Mouse (Mus musculus): ENCODE measurements at regions not wholly inside any gene's neighbourhood (a gene's known extent, or its start where the extent isn't known, plus 50 kb on each side); places are given as distances from the start of the nearest gene placed in this dataset.

DNA sequence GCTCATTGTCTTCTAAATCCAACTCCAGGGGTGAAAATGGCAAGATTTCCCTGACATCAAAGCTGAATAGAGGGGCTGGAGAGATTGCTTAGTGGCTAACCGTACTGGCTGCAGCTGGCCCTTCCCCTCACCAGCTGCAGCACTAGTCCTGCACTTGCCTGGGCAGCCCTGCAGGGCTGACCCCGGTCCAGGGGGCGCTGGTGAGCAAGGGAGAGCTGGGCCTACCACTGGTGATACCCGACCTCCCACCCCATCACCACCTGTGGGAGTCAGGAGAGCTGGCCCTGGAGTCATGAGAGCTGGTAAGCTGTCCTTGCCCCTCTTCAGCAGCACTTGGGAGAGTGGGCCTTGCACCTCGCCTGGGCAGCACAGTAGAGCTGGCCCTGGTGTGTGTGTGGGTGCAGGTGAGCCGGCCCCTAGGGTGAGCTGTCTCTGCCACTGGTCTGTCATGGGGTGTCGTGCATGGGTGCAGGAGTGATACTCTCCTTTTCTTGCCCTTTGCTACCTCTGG, 1141.0 kb upstream of the Gulo start:
- WGBS = 48% methylated on average over 7 of the region's 7 CpGs
- Histone ChIP-seq H3K36me3 (no peaks in the 10 kb centered on the region), H3K4me1 (peaks cover 10% of the 10 kb centered on the region), H3K9ac (replicated peaks) (no peak overlapping the region), H3K27ac (replicated peaks) (no peak overlapping the region), H3K4me3 (no peak overlapping the region), H3K9me3 (no peaks in the 10 kb centered on the region), H3K27me3 (no peaks in the 10 kb centered on the region), H3K4me2 (replicated peaks) (no peak overlapping the region)
- no peak for ATAC-seq (replicated peaks)

DNA sequence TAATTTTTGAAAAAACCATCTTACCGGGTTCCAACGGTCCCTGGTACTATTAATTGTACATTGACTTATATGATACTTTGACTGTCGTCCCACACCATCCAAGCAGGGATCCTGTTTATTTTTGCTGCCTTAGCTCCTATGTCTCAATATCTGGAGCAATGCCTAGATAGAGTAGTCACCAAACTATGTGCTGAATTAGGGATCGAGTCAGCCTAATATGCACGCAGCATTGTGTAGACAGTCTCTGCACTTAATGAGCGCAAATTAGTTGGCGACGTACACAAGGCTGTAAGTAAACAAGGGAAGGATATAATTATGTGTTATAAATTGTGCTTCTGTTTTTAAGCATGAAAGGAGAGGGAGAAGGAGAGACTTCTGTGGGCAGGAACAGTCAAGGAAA, 1140.1 kb upstream of the Gulo start:
- Histone ChIP-seq H3K4me2 (replicated peaks) (no peak overlapping the region), H3K27ac (replicated peaks) (no peak overlapping the region), H3K9me3 (no peaks in the 10 kb centered on the region), H3K36me3 (no peaks in the 10 kb centered on the region), H3K9ac (replicated peaks) (no peak overlapping the region), H3K4me3 (no peak overlapping the region), H3K27me3 (no peaks in the 10 kb centered on the region), H3K4me1 (peaks cover 19% of the 10 kb centered on the region)
- no peak for ATAC-seq (replicated peaks)
- 39% methylated on average over 8 of the region's 8 CpGs for WGBS

DNA sequence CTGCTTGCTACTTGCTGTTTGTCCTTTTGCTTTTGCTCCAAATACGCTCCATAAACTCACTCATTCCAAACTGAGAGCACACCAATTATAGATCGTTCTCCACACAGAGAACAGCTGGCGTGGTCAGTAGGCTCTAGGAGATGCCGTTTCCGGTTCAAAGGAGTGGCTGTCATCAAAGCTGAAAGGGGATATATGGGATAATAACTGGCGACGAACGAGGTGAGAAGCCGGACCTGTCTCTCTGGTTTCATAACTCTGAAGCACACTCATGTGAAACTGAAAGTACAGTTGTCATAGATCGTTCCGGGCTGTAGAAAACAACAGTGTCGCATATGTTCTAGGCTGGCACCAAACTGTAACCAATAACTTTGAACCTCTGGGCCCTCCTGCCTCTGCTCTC, 1137.6 kb upstream of the Gulo start:
- H3K36me3 ChIP-seq = no peaks in the 10 kb centered on the region
- no peaks in the 10 kb centered on the region for H3K27me3 ChIP-seq
- peaks cover 44% of the 10 kb centered on the region for H3K4me1 ChIP-seq
- H3K9me3 ChIP-seq = no peaks in the 10 kb centered on the region
- no peak overlapping the region for H3K4me2 ChIP-seq (replicated peaks)
- ATAC-seq (replicated peaks) = no peak
- no peak overlapping the region for H3K9ac ChIP-seq (replicated peaks)
- 91% methylated on average over 12 of the region's 12 CpGs for WGBS
- H3K27ac ChIP-seq (replicated peaks) = no peak overlapping the region
- no peak overlapping the region for H3K4me3 ChIP-seq

DNA sequence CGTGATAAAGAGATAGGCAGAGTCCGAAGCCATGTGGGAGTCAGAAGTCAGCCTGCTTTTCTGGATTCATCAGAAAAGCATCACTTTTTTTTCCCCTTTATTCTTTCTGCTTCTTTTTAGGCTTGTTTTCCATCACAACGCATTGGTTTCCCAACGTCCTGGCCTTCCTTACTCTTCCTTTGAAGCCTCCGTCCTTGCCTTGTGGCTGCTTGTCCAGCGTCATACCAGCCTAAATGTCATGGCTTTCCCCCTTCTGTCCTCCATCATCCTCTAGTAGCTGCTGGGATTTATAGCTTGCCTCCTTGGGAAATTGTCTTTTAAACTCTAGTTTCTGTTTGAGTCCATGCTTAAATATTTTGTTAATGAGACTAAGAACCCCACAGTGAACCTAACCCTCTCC, 1136.0 kb upstream of the Gulo start:
- H3K9me3 ChIP-seq = no peaks in the 10 kb centered on the region
- no peak overlapping the region for H3K4me3 ChIP-seq
- H3K4me2 ChIP-seq (replicated peaks) = no peak overlapping the region
- no peak overlapping the region for H3K9ac ChIP-seq (replicated peaks)
- H3K36me3 ChIP-seq = no peaks in the 10 kb centered on the region
- H3K4me1 ChIP-seq = peaks cover 52% of the 10 kb centered on the region
- ATAC-seq (replicated peaks) = no peak
- WGBS = 89% methylated on average over 6 of the region's 6 CpGs
- no peak overlapping the region for H3K27ac ChIP-seq (replicated peaks)
- H3K27me3 ChIP-seq = no peaks in the 10 kb centered on the region

DNA sequence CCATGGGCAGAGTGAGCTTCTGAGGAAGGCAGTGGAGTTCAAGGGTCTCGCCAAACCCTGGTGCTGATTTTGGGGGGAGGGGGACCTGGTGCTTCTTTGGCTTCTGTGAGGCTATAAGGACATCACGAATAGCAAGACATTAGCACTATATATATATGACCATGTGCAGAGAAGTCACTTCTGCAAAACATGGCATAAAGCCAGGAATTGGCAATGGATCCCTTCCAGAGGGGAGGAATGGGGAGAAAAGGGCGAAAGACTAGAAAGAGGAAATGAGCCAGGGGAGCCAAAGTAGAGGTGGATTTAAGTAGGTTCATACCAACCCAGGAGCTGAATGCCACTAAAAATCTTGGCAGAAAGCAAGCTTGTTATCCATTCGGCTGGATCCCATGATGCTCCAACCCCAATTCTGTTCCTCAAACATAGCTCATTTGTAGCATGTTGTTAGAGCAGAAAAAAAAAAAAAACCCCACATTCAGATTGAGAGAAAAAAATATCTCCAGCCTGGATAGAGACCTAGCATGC, 1135.5 kb upstream of the Gulo start:
- Histone ChIP-seq H3K4me2 (replicated peaks) (no peak overlapping the region), H3K9me3 (no peaks in the 10 kb centered on the region), H3K27ac (replicated peaks) (peak overlapping the region; percentile 25; the same call in 1 of the 2 replicates), H3K4me1 (peaks cover 51% of the 10 kb centered on the region), H3K9ac (replicated peaks) (no peak overlapping the region), H3K4me3 (no peak overlapping the region), H3K27me3 (no peaks in the 10 kb centered on the region), H3K36me3 (no peaks in the 10 kb centered on the region)
- ATAC-seq (replicated peaks) = no peak
- 61% methylated on average over 4 of the region's 4 CpGs for WGBS

DNA sequence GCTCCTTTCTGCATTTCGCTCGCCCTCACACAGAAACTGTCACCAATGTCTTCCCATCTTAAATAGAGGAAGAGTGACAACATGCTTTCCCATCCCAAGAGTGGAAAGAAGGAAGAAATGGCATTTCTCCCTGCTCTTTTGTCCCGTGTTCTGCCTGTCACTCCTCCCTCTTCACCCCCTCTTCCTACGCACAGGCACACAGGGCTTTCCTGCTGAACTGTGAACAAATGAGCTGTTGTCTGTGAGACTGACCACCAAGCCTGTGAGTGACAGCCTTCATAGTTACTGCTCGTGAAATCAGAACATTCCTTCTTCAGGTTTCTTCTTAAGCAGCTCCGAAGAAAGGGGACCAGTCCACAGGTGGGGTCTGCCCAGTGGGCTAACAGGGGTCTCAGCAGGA, 1134.8 kb upstream of the Gulo start:
- peaks cover 44% of the 10 kb centered on the region for H3K4me1 ChIP-seq
- H3K27ac ChIP-seq (replicated peaks) = 0 out of 2 replicates have a peak overlapping the region, but pooled peaks have one; percentile 89
- no peak for ATAC-seq (replicated peaks)
- no peak overlapping the region for H3K4me2 ChIP-seq (replicated peaks)
- no peak overlapping the region for H3K4me3 ChIP-seq
- no peaks in the 10 kb centered on the region for H3K27me3 ChIP-seq
- no peaks in the 10 kb centered on the region for H3K9me3 ChIP-seq
- H3K9ac ChIP-seq (replicated peaks) = no peak overlapping the region
- H3K36me3 ChIP-seq = no peaks in the 10 kb centered on the region
- WGBS = 27% methylated on average over 6 of the region's 6 CpGs

DNA sequence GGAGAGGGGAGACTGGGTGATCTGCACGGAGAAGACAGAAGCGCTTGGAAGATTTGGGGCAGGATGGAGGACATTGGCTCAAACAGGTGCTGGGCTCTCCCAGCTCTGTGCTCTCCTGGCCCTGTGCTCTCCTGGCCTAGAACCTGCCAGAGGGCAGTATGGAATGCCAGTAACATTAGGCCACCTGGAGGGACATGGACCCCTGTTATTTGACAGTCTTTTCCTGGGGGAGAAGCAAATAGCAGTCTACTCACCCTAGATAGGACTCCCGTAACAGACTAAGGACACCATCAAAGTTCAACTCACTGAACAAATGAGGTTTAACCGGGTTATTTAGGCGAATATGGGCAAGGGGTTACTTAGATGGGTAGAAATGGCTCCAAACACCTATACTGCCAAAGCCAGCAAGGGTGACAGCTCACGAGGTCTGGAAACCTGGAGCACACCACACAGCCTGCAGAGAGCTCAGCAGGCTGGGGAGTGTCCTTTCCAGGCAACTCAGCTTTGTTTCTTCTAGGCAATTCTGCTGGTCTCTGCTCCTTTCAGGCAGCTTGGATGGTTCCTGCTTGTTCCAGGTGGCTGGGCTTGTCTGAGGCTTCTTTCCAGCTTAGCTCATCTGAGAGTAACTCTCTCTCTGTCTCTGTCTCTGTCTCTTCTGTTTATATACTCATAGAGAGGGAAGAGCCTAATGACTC, 1133.7 kb upstream of the Gulo start:
- Histone ChIP-seq H3K27me3 (no peaks in the 10 kb centered on the region), H3K9ac (replicated peaks) (no peak overlapping the region), H3K9me3 (no peaks in the 10 kb centered on the region), H3K4me3 (no peak overlapping the region), H3K4me2 (replicated peaks) (peak overlapping the region; percentile 32; the same call in 1 of the 2 replicates), H3K4me1 (peaks cover 43% of the 10 kb centered on the region), H3K27ac (replicated peaks) (peak overlapping the region; percentile 89), H3K36me3 (no peaks in the 10 kb centered on the region)
- WGBS = 64% methylated on average over 6 of the region's 6 CpGs
- peak; percentile 46; the same call in 1 of the 2 replicates for ATAC-seq (replicated peaks)

DNA sequence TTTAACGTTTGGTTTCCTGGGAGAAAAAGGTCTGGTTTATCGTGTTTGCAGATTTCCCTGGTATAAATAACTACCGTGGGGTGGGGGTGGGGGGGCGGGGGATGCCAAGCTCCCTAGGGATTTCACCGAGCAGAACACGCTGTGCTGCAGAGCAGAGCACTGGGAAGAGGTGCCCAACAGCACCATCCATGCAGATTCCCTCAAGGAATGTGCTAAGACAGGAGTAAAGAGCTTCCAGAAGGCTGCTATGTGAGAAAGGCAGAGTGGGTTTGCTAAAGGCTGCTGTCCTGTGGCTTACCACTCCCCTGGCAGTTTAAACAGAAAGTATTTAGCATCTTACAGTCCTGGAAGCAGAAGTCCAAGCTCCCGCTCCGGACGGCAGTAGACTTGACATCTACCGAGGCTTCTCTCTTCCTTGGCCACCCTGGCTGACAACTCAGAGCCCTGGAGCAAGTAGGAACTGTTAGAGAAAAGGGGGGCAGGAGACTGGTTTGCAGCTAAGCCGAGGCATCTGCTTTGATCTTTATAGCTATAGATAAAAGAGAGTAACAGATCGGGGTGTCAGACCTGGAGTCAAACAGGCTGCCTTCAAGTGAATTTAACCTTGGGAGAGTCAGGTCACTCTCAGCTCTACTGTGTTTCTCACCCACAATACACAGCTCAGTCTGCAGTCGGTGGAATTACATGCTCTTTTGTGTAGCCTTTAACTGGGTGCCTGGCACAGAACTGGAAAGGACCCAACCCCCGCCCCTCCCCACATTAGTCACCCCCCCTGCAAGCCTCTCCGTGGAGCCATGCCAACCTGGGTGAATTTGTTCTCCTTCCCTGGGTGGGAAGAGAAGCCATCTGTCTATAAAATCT, 1132.8 kb upstream of the Gulo start:
- Histone ChIP-seq H3K27ac (replicated peaks) (peak overlapping the region; percentile 89), H3K9ac (replicated peaks) (0 out of 2 replicates have a peak overlapping the region, but pooled peaks have one; percentile 16), H3K4me3 (no peak overlapping the region), H3K36me3 (no peaks in the 10 kb centered on the region), H3K27me3 (no peaks in the 10 kb centered on the region), H3K9me3 (no peaks in the 10 kb centered on the region), H3K4me1 (peaks cover 43% of the 10 kb centered on the region), H3K4me2 (replicated peaks) (peak overlapping the region; percentile 32)
- peak; percentile 85 for ATAC-seq (replicated peaks)
- 26% methylated on average over 15 of the region's 15 CpGs for WGBS

DNA sequence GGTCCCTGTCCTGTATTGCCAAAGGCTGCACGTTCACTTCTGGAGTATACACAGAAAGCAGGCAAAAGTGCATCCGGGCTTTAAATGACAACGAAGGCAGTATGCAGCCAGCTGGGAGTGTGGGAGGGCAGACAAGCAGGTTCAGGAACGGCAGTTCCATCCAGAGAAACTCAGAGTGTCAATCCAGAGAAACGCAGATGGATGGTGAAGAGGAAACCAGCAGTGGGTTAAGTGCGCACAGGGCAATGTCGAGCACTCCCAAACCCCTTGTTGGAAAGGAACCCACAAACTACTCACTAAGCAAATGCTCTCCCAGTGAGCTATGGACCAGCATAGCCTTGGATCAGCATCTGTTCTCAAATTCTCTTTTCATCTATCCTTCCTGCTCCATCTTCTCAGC, 1132.1 kb upstream of the Gulo start:
- Histone ChIP-seq H3K4me3 (no peak overlapping the region), H3K4me1 (peaks cover 47% of the 10 kb centered on the region), H3K9me3 (no peaks in the 10 kb centered on the region), H3K27ac (replicated peaks) (peak overlapping the region; percentile 89), H3K27me3 (no peaks in the 10 kb centered on the region), H3K36me3 (no peaks in the 10 kb centered on the region), H3K4me2 (replicated peaks) (0 out of 2 replicates have a peak overlapping the region, but pooled peaks have one; percentile 32), H3K9ac (replicated peaks) (no peak overlapping the region)
- peak; percentile 11; the same call in 1 of the 2 replicates for ATAC-seq (replicated peaks)
- WGBS = 41% methylated on average over 7 of the region's 7 CpGs

DNA sequence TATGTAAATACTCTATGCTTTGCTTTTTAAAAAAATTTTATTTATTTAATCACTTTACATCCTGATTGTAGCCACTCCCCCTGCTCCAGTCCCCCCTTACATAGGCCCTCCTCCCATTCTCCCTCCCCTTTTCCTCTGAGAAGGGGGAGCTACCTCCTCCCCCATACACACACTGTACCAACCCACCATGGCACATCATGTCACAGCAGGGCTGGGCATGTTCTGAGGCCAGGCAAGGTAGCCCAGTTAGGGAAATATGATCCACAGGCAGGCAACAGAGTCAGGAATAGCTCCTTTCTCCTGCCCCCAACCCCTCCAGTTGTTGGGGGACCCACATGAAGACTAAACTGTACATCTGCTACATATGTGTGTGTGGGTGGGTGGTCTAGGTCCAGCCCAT, 1130.7 kb upstream of the Gulo start:
- Histone ChIP-seq H3K4me3 (no peak overlapping the region), H3K9ac (replicated peaks) (no peak overlapping the region), H3K36me3 (no peaks in the 10 kb centered on the region), H3K27me3 (no peaks in the 10 kb centered on the region), H3K4me2 (replicated peaks) (no peak overlapping the region), H3K27ac (replicated peaks) (no peak overlapping the region), H3K4me1 (peaks cover 57% of the 10 kb centered on the region), H3K9me3 (no peaks in the 10 kb centered on the region)
- no peak for ATAC-seq (replicated peaks)

DNA sequence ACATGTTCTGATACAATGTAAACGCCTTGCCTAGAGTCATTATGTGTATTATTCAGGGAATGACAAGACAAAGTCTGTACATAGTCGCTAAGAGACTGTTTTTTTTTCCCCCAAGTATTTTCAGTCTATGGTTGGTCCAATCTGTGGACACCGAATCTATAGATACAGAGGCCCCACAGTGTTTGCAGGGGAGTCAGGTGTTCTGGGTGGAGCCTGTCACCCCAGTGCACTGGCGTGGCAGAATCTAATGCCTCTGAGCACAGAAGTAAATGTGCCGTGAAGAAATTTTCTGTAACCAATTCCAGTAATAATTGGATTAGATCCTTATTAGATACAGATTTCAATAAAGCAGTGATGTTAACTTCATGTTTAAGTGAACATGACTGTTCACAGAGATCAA, 1130.1 kb upstream of the Gulo start:
- 70% methylated on average over 5 of the region's 5 CpGs for WGBS
- peaks cover 56% of the 10 kb centered on the region for H3K4me1 ChIP-seq
- no peaks in the 10 kb centered on the region for H3K36me3 ChIP-seq
- no peak for ATAC-seq (replicated peaks)
- H3K4me2 ChIP-seq (replicated peaks) = no peak overlapping the region
- H3K9me3 ChIP-seq = no peaks in the 10 kb centered on the region
- H3K27ac ChIP-seq (replicated peaks) = no peak overlapping the region
- no peak overlapping the region for H3K4me3 ChIP-seq
- no peak overlapping the region for H3K9ac ChIP-seq (replicated peaks)
- no peaks in the 10 kb centered on the region for H3K27me3 ChIP-seq

DNA sequence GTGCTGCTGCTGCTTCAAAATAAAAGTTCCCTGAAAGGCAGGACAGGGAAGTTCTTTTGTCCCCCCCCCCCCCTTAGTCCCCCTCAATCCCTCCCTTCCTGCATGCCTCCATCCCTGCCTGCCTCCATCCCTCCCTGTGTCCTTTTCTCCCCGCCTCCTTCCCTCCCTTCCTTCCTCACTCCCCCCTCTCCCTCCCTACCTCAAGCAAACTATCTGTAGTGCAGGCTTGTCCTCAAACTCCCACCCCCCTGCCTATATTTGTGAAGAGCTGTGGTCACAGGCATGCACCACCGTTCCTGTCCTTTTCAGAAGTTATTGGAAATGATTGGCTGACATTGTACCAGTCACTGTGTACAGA, 1127.1 kb upstream of the Gulo start:
- Histone ChIP-seq H3K36me3 (no peaks in the 10 kb centered on the region), H3K4me2 (replicated peaks) (no peak overlapping the region), H3K27ac (replicated peaks) (peak overlapping the region; percentile 78), H3K9ac (replicated peaks) (no peak overlapping the region), H3K9me3 (no peaks in the 10 kb centered on the region), H3K4me3 (no peak overlapping the region), H3K4me1 (peaks cover 35% of the 10 kb centered on the region), H3K27me3 (no peaks in the 10 kb centered on the region)
- WGBS = 8% methylated on average over 2 of the region's 2 CpGs
- no peak for ATAC-seq (replicated peaks)
